Mouse (Mus musculus) liver, embryonic 14.5 days (tissue): ENCODE results near the gene Sdcbp2.

ENCODE experiments used
- CTCF ChIP-seq: IDR thresholded peaks from 2 replicates; pipeline ENCODE4 v1.5.1; 2016; ENCODE audit warnings: antibody characterized with exemption, low read depth, control low read depth
- EP300 ChIP-seq: IDR thresholded peaks from 2 replicates; pipeline ENCODE4 v1.6.1; 2016; ENCODE audit warnings: antibody characterized with exemption, low read depth

- TF ChIP-seq CTCF (no peak), EP300 (no peak)
These were observed 36.0 kb downstream of the Sdcbp2 start for GRCm38 (mm10) chr2:151608435-151608834.
